Mouse (Mus musculus): Measurements from ENCODE around the gene Rtbdn.
A peak's percentile ranks its signal among the peaks of the same experiment; 100 is the strongest.

Rtbdn gene

GRCm38 (mm10) chr8:84980622-84981358 is 34.0 kb downstream of the Rtbdn start:
- peak; percentile 95 to 97 for DNase-seq

DNA sequence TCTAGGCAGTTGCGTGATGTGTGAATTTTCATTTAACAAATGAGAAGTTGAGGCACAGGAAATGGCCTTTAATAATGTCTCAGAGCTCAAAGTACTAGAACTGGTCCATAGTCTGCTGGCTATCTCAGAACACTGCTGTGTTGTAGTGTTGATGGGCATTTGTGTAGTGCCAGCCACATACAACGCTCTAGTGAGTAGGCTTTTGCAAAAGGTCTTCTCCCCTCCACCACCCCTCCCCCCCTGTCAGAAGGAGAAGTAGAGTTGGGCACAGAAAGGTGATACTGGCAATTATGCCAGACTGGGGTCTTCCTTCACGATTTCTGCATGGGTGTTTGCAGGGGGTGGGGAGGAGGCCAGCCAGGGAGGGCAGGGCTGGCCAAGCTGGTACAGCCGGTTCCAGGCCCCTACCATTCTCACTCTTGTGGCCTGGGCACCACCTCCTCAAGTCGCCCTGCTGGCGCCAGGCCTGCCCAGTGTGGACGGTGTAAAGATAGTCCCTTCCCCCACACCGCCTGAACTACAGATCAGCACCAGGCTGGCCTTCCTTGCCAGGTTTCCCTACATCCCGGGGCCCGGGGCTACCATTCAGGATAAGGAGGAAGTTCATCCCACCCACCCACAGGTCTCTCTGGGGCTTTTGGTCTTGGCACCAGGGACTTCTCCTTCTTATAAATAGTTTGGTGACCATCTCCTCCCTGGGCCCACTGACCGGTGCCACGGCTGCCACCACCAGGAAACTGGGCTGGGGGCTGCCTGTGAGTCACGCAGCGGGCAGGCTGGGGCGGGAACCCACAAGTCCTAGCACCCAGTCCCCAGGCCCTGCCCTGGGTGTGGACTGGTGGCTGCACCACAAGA is 35.1 kb downstream of the Rtbdn start:
- DNase-seq = peak; percentile 55 to 72

DNA sequence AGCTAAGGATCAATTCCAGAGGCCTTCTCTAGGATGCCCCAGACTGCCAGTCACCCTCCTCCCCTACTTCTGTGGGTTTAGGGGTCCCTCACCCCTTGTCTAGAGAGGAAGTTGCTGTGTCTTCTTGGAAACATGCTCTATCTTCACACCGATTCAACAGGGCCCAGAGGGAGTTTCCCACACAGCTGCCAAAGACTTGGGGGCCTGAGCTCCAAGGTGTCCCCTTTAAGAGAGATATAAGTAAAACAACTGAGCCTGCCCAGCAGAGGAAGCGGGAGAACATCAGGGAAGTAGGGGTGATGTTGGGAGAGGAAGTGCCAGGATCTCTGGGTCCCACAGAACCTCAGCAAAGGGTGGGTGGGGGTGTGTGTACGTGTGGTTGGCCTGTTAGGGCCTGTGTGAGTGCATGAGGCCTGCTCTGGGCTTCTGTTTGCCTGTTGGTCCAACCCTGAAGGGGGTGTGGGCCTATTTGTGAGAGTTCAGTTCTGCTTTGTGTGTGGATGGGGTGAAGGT is 35.8 kb downstream of the Rtbdn start:
- no peak for DNase-seq

GRCm38 (mm10) chr8:84984294-84985048 is 37.7 kb downstream of the Rtbdn start:
- peak; percentile 61 to 69 for DNase-seq

DNA sequence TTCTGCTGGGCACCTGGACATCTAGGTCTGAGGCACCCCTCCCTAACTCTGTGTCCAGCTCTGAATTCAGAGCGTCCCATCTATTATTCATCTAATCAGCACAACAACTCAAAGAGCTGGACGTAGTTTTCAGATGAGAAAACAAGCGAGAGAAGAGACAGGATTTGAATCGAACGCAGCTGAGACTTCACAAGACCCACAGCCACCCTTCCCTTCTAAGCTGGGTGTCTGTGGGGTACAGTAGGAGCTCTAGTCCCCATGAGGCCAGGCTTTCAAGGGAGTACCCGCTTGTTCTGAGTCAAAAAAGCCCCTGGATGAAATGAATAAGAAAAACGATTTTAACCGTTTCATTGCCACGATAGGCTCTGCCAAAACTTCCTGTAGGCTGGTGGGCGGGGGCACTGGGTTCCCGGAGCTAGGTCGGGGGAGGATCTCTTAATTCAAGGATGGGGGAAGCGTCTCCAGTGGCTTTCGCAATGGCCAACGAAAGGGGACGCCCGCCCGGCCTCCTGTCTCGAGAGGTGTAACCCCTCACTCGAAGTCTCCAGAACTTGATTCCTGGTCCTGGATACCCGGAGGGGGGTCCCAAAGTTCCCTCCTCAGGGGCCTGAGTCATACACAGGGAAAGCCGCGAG is 38.4 kb downstream of the Rtbdn start:
- peak in 1 of 2 experiments; percentile 33 for DNase-seq

DNA sequence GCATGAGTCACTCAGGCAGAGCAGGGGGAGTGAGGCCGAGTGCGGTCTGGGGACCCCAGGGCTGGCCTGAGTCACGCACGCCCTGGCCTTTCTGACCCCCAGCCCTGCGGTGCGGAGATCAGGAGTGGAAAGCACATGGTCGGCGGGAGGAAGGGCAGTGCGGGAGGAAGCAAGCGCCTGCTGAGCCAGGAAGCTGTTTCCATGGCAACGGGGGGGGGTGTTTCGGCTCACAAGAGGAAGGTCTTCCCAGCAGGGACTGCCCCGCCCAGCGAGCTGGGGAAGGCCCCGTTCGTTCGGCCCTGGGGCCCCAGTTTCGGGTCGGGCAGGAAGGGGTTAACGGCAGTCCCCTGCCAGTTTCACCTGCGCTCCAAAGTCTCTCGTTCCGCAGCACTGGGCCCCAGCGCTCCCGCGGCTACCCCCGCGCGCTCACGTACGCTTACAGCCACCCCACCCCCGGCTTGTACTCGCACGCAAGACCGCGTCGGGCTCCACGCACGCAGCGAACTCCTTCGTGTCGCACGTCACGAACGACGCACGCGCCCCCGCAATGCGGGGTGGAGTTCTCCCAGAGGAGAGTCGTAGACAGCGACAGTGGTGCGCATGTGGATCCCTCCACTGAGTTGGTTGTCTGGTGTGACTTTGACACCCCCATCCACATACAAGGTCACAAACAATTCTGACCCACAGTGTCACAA is 39.0 kb downstream of the Rtbdn start:
- DNase-seq = peak; percentile 89 to 91

GRCm38 (mm10) chr8:84986379-84986945 is 39.7 kb downstream of the Rtbdn start:
- no peak for DNase-seq

GRCm38 (mm10) chr8:84987388-84987787 is 40.6 kb downstream of the Rtbdn start:
- no peak for DNase-seq

GRCm38 (mm10) chr8:84987903-84988302 is 41.1 kb downstream of the Rtbdn start:
- DNase-seq = no peak

DNA sequence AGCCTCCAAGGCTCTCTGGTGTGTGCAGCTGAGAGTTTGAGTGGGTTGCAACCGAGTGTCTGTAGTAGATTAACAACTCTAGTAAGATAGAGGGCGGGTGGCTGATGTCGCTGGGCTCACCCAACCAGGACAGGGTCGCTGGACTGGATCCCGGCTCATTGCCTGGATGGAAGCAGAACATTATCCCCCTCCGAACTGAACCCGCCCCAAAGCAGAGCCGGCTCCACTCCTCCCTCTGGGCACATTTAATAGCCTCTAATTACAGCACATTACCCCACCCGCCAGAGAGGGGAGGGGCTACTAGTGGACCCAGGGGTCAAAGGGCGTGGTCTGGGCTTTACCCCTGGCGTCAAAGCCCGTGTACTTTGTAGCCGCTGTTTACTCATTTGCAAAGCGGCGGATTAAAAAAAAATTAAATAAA is 42.5 kb downstream of the Rtbdn start:
- DNase-seq = peak; percentile 92 to 93

GRCm38 (mm10) chr8:84989810-84990209 is 43.0 kb downstream of the Rtbdn start:
- peak; percentile 92 to 95 for DNase-seq

GRCm38 (mm10) chr8:84990349-84990748 is 43.6 kb downstream of the Rtbdn start, which contains the start of gene Hook2:
Gene Hook2 (plus strand): TSS chr8:84990603.
- peak; percentile 98 to 99 for DNase-seq

- peak; percentile 95 to 96 for DNase-seq
Measured at GRCm38 (mm10) chr8:84990836-84991235, 44.0 kb downstream of the Rtbdn start.

GRCm38 (mm10) chr8:84994375-84994774 is 47.6 kb downstream of the Rtbdn start:
- DNase-seq = no peak

DNA sequence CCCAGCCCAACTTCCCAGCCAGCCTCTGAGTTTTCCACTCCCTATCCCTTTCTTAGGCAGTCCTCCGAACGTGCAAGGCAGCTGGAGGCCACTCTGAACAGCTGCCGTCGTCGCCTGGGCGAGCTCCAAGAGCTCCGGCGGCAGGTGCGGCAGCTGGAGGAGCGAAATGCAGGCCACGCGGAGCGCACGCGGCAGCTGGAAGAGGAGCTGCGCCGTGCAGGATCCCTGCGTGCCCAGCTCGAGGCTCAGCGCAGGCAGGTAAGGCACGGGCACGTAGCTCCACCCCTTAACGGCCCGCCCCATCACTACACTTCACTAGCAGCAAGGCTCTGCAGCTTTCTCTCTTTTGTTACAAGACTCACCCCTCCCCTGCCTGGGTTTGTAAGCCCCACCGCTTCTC is 48.9 kb downstream of the Rtbdn start:
- no peak for DNase-seq

DNA sequence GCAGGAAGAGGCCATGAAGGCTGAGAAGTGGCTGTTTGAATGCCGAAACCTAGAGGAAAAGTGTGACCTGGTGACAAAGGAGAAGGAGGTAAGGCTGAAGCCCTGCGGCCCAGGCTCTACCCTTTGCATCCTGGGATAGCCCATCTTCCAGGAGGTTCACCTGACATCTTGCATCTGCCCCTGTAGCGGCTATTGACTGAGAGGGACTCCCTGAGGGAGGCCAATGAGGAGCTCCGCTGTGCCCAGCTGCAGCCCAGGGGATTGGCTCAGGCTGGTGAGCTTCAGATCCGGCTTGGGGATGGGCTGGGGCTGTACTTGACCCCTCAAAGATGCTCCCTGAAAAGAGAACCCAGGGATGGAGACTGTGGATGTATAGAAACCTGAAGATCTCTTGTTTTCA is 50.2 kb downstream of the Rtbdn start:
- no peak for DNase-seq

DNA sequence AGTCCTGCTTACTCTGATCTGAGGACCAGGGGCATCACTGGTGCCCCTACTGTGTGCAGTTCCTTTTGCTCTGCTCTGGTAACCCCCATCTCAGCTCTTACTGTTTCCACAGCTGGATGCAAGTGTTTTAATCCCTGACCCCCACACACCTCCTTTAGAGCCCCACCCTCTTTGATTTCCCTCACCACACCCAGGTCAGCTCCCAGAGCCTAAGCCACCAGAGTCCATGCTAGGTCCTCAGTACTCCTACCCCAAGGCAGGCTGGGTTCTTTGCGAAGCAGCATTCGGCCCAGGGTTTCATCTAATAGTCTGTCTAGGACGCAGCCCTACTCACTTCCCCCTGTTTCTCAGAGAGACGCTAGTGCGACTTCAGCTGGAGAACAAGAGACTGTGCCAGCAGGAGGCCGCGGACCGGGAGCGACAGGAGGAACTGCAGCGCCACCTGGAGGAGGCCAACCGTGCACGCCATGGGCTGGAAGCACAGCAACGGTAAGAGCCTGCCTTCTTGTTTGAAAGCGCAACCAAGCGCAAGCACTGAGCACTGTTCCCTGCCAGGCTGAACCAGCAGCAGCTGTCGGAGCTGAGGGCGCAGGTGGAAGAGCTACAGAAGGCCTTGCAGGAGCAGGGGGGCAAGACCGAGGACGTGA is 51.0 kb downstream of the Rtbdn start:
- peak; percentile 75 to 90 for DNase-seq
